Mouse (Mus musculus) CH12.LX (cell line): ENCODE measurements around the gene Cd200r2.

ENCODE experiments used
- BHLHE40 ChIP-seq: IDR thresholded peaks from 2 replicates; pipeline ENCODE4 v1.6.1; 2011; ENCODE audit warnings: mild to moderate bottlenecking, low read depth, low read length, improper control_type of control experiment
- CHD1 ChIP-seq: IDR thresholded peaks from 2 replicates; pipeline ENCODE4 v1.6.1; 2012; ENCODE audit warnings: low read depth, low read length, improper control_type of control experiment, inconsistent platforms
- CTCF ChIP-seq, 2 experiments: IDR thresholded peaks in 1 of 2; conservative IDR thresholded peaks in 1 of 2; 2 replicates each; pipeline ENCODE4 v1.5.1; 2011 to 2012; ENCODE audit warnings: low read depth in 2 of 2, low read length in 2 of 2, improper control_type of control experiment in 1 of 2, inconsistent platforms in 1 of 2, mild to moderate bottlenecking in 1 of 2, moderate library complexity in 1 of 2
- EP300 ChIP-seq: IDR thresholded peaks from 2 replicates; pipeline ENCODE4 v1.6.1; 2011; ENCODE audit warnings: low read length, improper control_type of control experiment
- HCFC1 ChIP-seq: IDR thresholded peaks from 2 replicates; pipeline ENCODE4 v1.6.1; 2012; ENCODE audit warnings: low read depth, mild to moderate bottlenecking, inconsistent platforms, low read length, improper control_type of control experiment
- MAFK ChIP-seq: IDR thresholded peaks from 2 replicates; pipeline ENCODE4 v1.6.1; 2011; ENCODE audit warnings: low read length, improper control_type of control experiment; ENCODE audit not compliant: insufficient replicate concordance
- MYC ChIP-seq: IDR thresholded peaks from 2 replicates; pipeline ENCODE4 v1.6.1; 2011; ENCODE audit warnings: low read depth, mild to moderate bottlenecking, improper control_type of control experiment, low read length
- POLR2A ChIP-seq: IDR thresholded peaks from 2 replicates; pipeline ENCODE4 v1.6.1; 2011; ENCODE audit warnings: low read depth, mild to moderate bottlenecking, improper control_type of control experiment, low read length
- ZC3H11A ChIP-seq: IDR thresholded peaks from 2 replicates; pipeline ENCODE4 v1.6.1; 2012; ENCODE audit warnings: low read depth, mild to moderate bottlenecking, inconsistent platforms, low read length, improper control_type of control experiment

- no peak for TF ChIP-seq CTCF (conservative IDR thresholded peaks at IDR 0.05 in 1 of 2, IDR thresholded peaks at IDR 0.05 in 1 of 2; ENCODE audit: low read depth in 2 of 2, low read length in 2 of 2)
- no peak for TF ChIP-seq HCFC1
- TF ChIP-seq MYC, result no peak
- TF ChIP-seq BHLHE40, result no peak
- TF ChIP-seq EP300, result no peak
- no peak for TF ChIP-seq ZC3H11A
- no peak for TF ChIP-seq MAFK
- no peak for TF ChIP-seq CHD1
- no peak for TF ChIP-seq POLR2A
Observed at GRCm38 (mm10) chr16:44818010-44818409, 48.9 kb upstream of the Cd200r2 start.
